Mouse (Mus musculus): ENCODE data around the gene Tex50.
"Not testable (repeated sequence)": the region's sequence is repeated elsewhere in the genome, so short reads cannot be mapped to it uniquely, and the experiment has no call there.

The Tex50 gene

GRCm38 (mm10) chr1:161159214-161159613 lies at the start of gene Tex50:
Tex50 (minus strand) TSS chr1:161159314.
- no peak for DNase-seq (ENCODE audit: low spot score in 2 of 2)

DNA sequence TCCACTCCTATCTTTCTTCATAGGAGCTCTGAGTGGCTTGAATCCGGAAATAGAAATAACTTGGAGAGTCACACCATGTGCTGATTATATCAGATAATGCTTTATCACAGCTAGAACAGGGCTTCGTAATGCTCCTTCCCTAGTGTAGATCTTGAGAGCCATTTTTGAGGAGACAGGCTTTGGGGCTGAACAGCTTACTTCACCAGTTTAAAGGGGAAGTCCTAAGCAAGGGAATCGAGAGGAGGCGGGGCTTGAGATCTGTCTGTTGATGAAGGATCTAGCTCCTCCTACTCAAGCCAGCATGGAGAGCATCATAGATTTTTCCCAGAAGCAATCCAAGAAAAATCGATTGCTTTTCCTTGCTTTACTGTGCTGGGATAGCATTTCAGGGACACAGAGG lies 40.7 kb upstream of the Tex50 start:
- no peak for DNase-seq (ENCODE audit: low spot score in 2 of 2)

- DNase-seq (ENCODE audit: low spot score in 2 of 2): not testable (repeated sequence)
Observed at GRCm38 (mm10) chr1:161196364-161196763, 37.2 kb upstream of the Tex50 start.

DNA sequence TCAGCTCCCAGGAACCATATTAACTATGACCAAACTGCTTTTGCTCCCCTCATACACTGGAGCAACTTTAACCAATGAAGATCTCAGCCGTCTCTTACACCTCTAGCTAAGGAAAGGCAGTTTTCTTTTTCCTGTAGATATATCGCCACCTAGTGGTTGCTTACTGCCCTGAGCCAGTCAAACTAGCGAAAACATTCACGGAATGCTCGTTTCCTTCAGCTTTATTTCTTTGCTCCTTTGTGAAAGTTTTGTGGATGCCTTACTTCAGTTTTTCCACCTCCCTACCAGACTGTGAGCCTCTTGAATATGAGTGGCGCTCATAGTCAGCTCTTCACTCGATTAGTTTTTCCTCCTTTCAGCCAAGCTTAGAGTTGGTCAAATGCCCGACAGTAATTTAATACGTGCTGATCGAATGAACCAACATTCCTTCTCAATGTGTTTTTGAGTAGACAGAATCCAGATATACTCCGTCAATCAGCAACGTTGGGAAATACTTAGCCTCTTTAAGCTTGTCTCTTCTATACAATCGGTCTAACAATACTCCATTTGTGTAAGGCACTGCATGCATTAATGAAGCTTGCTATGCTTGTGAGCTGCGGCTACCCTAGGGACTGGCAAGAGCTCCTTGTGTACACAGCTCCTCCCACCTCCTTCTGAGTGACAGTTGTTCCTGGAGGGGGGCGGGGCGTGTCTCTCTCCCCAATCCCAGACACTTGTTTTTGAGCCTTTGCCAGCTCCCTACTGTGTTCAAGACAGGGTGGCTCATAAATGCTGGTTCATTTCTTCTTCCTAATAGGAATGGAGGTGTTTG lies 36.6 kb upstream of the Tex50 start:
- peak; percentile 53 to 73 for DNase-seq (ENCODE audit: low spot score in 2 of 2)

- DNase-seq (ENCODE audit: low spot score in 2 of 2): no peak
Observed at GRCm38 (mm10) chr1:161190253-161190910, 31.3 kb upstream of the Tex50 start.

GRCm38 (mm10) chr1:161185431-161185830 lies 26.3 kb upstream of the Tex50 start:
- DNase-seq (ENCODE audit: low spot score in 2 of 2): no peak

- no peak for DNase-seq (ENCODE audit: low spot score in 2 of 2)
Observed at GRCm38 (mm10) chr1:161183677-161184076, 24.6 kb upstream of the Tex50 start.

DNA sequence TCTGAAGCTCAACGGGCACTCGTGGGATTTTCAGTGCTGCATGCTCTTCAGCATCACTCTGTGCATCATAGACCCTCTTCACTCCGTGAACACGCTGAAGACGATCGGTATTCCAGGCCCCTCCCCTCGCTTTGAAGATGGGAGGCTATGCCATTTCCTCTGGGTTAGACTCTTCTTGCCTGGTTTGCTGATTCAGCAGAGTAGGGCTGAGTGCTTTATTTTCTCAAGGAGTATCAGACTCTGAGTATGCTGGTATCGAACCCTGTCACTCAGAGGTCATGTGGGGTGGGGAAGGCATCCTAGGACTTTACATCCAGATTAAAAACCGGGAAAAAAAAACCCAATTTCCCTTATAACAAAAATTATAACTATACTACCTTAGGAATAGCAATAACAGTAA lies 23.3 kb upstream of the Tex50 start:
- DNase-seq (ENCODE audit: low spot score in 2 of 2): no peak

- DNase-seq (ENCODE audit: low spot score in 2 of 2): peak in 1 of 2 experiments; percentile 38
Observed at GRCm38 (mm10) chr1:161180674-161181073, 21.6 kb upstream of the Tex50 start.

GRCm38 (mm10) chr1:161170651-161171050 lies 11.5 kb upstream of the Tex50 start:
- DNase-seq (ENCODE audit: low spot score in 2 of 2): peak; percentile 65 to 73

DNA sequence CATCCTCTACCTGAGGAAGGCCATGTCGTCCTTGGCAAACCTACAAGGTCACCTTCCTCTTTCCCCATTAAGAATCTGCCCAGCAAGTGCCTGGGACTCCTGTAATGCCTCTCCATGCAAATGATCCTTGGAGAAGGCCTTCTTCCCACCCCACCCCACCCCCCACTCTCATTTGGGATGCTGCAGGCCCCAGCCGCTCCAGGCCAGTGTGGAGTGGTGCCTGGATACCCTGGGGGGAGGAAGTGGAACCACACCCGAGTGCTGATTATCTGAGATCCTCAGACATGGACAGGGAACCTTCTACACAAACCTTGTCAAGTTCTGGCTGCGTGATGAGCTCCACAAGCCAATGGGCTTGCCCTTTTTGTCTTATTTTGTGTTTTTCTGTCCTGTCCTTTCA lies 1.2 kb upstream of the Tex50 start:
- DNase-seq (ENCODE audit: low spot score in 2 of 2): no peak

- no peak for DNase-seq (ENCODE audit: low spot score in 2 of 2)
Observed at GRCm38 (mm10) chr1:161156546-161156945, 2.6 kb downstream of the Tex50 start.

DNA sequence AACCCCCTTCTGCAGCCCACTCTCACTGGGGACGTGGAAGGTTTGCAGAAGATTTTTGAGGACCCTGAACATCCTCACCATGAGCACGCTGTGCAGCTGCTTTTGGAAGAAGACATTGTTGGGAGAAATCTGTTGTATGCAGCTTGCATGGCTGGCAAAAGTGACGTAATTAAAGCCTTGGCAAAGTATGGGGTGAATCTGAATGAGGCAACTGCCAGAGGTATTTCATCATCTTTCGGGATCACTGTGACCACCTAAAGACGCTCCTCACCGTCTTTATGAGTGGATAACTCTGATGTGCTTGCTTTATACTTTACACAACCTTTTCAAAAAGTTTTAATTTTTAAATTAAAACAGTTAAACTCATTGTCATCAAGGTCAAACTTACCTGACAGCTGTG lies 8.0 kb downstream of the Tex50 start:
- DNase-seq (ENCODE audit: low spot score in 2 of 2): no peak

DNA sequence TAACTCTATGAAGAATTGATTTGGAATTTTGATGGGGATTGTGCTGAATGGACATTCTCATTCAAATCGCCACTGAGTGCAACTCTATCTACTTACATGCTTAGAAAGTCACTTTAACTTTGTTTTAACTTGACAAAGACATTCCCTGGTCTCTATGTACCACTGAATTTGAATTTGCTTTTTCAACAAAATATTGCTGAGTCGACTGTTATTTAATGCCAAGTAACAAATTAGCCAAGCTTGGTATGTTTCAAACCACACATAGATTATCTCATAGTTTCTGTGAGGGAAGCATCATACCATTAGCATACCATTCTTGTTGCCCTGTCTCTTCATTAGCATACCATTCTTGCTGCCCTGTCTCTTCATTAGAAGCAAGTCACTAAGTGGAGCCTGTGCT lies 11.2 kb downstream of the Tex50 start:
- DNase-seq (ENCODE audit: low spot score in 2 of 2): no peak

GRCm38 (mm10) chr1:161145611-161146010 lies 13.5 kb downstream of the Tex50 start:
- DNase-seq (ENCODE audit: low spot score in 2 of 2): not testable (repeated sequence)

DNA sequence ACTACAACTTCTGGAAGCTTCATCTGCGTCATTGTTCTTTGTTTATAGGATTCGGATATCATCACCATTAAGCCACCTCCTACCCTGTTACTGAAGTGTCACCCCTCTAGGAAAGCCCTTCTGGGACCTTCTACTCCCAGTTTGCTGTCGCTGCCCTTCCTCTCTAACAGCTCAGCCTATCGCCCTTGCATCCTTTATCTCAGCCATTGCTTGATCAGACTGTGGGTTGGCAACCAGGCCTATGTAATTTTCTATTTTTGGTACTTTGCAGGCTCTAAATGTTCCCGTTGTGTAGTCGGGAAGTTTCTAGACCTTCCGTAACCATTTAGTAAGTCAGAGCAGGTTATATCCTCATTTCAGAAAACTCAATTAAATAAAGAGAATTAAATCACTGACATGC lies 15.9 kb downstream of the Tex50 start:
- DNase-seq (ENCODE audit: low spot score in 2 of 2): no peak

- DNase-seq (ENCODE audit: low spot score in 2 of 2): peak in 1 of 2 experiments; percentile 11
Observed at GRCm38 (mm10) chr1:161142531-161143159, 16.5 kb downstream of the Tex50 start, which contains the start of gene Ankrd45. Ankrd45 (plus strand) TSS chr1:161142691.

GRCm38 (mm10) chr1:161140026-161140762 lies 18.9 kb downstream of the Tex50 start:
- peak in 1 of 2 experiments; percentile 34 for DNase-seq (ENCODE audit: low spot score in 2 of 2)

DNA sequence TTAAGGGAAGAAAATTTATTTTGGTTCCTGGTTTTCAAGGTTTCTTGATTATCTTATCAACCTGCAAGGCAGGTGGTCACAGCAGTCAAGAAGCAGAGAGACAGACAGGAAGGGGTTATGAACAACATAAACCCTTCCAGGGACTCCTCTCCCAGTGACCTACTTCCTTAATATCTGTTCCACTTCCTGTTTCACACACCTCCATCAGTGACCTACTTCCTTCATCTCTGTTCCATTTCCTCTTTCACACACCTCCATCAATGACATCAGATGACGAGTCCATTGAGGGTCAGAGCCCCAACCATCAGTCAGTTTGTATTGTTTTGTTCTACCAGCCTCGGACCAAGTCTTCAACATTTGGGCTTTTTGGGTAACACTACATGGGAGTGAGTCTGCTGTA lies 19.6 kb downstream of the Tex50 start:
- no peak for DNase-seq (ENCODE audit: low spot score in 2 of 2)

GRCm38 (mm10) chr1:161130726-161131664 lies 28.1 kb downstream of the Tex50 start, which contains the start of gene Klhl20:
Klhl20 (minus strand) TSS chr1:161131511.
- peak; percentile 93 to 95 for DNase-seq (ENCODE audit: low spot score in 2 of 2)

- no peak for DNase-seq (ENCODE audit: low spot score in 2 of 2)
Observed at GRCm38 (mm10) chr1:161126461-161126860, 32.7 kb downstream of the Tex50 start.
